Mouse (Mus musculus) liver, adult 2 months (tissue): Measurements from ENCODE around the gene Sidt1. TPM values are rescaled to one million over a fixed set of nuclear protein-coding genes. Genes with fewer than 3 reads are reported as not detected.

Experiments
- DNase-seq: peaks from one replicate; pipeline ENCODE4 v3.0.0-alpha.2; 2011; ENCODE audit warnings: low read depth, low spot score; ENCODE audit errors: extremely low read depth
- H3K27ac ChIP-seq: fragments of 200-500 bp; replicated peaks from 2 replicates; pipeline ENCODE4 v1.5.1; 2012; ENCODE audit warnings: low read depth, mild to moderate bottlenecking, control low read depth, inconsistent platforms, low read length; ENCODE audit not compliant: insufficient read depth
- H3K27me3 ChIP-seq: fragments of 200-500 bp; 2 replicates; pipeline ENCODE4 v1.6.1; 2012; ENCODE audit warnings: mild to moderate bottlenecking, moderate library complexity, low read length, inconsistent platforms; ENCODE audit not compliant: control insufficient read depth, insufficient read depth
- H3K36me3 ChIP-seq: fragments of 200-500 bp; 2 replicates; pipeline ENCODE4 v1.6.1; 2012; ENCODE audit warnings: low read length, inconsistent platforms; ENCODE audit not compliant: control insufficient read depth, insufficient read depth
- H3K4me1 ChIP-seq: fragments of 200-500 bp; 2 replicates; pipeline ENCODE4 v1.6.1; 2011; ENCODE audit warnings: low read length; ENCODE audit not compliant: control insufficient read depth, insufficient read depth
- H3K4me3 ChIP-seq: fragments of 200-500 bp; 2 replicates; pipeline ENCODE4 v1.5.1; 2011; ENCODE audit warnings: low read depth, mild to moderate bottlenecking, control low read depth, low read length, moderate library complexity; ENCODE audit not compliant: insufficient read depth
- H3K79me2 ChIP-seq: fragments of 200-500 bp; 2 replicates; pipeline ENCODE4 v1.6.1; 2012; ENCODE audit warnings: inconsistent platforms, mild to moderate bottlenecking, low read length, moderate library complexity; ENCODE audit not compliant: control insufficient read depth, insufficient read depth
- H3K9ac ChIP-seq: fragments of 200-500 bp; 2 replicates; pipeline ENCODE4 v1.6.1; 2012; ENCODE audit warnings: low read depth, mild to moderate bottlenecking, control low read depth, inconsistent platforms, low read length
- CTCF ChIP-seq: fragments of 200-500 bp; IDR thresholded peaks from 2 replicates; pipeline ENCODE4 v1.5.1; 2011; ENCODE audit warnings: low read depth, low read length, control low read depth
- POLR2A ChIP-seq: fragments of 200-500 bp; IDR thresholded peaks from 2 replicates; pipeline ENCODE4 v1.6.1; 2011; ENCODE audit warnings: low read length, control low read depth; ENCODE audit not compliant: insufficient read depth; ENCODE audit errors: extremely low read depth
- WGBS: fragments of 180-500 bp; shearing (Covaris S2); methylation state at CpG from one replicate; pipeline ENCODE4 v1.1.7; 2018; 5-methylcytosine and 5-hydroxymethylcytosine counted together
- polyA plus RNA-seq: library from polyadenylated mRNA; depleted of rRNA; stranded (reverse); fragments of >200 nt; gene quantifications from 2 replicates; pipeline ENCODE4 v1.2.3, GENCODE M21; 2012
- total RNA-seq: library from RNA; depleted of rRNA; stranded (reverse); fragments of >200 nt; gene quantifications from 2 replicates; pipeline ENCODE4 v1.2.3, GENCODE M21; 2014

Sidt1 gene
- total and polyA plus RNA-seq, 2 experiments = under 0.01 to 0.23 TPM

DNA sequence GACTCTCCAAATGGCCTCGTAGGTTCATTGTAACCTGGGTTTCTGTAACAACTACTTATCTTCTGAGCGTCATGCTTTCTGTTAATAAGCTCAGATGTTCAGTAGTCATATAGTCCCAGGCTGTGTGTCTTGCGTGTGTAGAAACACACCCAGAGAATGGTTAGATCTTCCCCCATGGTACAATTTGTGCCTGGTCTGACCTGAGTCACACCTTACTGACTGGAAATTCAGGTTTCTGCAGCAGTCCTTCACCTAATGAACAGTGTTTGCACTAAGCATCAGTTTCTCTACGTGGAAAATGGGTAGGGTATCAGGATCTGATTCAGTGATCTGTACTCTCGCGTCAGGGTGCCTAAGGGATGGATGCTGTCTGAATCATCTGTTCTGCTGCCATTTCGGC is 100.0 kb downstream of the Sidt1 start:
- Histone ChIP-seq H3K79me2 (no peaks in the 10 kb centered on the region), H3K27ac (no peak overlapping the region), H3K4me1 (no peaks in the 10 kb centered on the region), H3K9ac (no peak overlapping the region), H3K4me3 (no peak overlapping the region), H3K36me3 (no peaks in the 10 kb centered on the region), H3K27me3 (no peaks in the 10 kb centered on the region)
- TF ChIP-seq POLR2A (no peak), CTCF (no peak)
- 84% methylated on average over 7 of the region's 7 CpGs for whole genome bisulfite sequencing
- no peak for DNase-seq

DNA sequence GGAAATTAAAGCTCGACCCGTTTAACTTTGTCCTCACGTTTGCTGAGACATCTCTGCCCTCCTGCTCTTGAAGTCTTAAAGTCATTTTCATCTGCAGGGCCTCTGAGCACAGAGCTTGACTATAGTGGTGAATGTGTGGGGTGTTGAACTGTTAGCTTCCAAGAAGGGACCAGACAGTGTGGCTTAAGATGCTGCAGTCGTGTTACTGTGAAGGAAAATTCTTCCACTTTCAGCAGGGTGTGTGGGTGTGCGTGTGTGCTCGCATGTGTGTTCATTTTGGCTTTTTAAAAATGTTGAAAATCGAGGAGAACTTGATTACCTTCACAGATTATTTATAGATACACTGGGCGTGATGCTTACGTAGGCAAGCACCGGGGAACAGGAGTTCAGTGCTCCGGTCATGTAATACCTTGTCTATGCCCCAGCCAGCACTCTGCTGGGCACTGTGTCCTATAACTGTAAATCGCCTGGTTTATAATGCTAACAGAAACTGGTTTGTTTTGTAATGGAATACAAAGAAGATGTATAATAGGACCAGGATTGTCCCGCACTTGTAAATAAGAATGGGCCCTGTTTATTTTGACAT is 106.2 kb downstream of the Sidt1 start:
- Histone ChIP-seq H3K27ac (no peak overlapping the region), H3K4me1 (no peaks in the 10 kb centered on the region), H3K27me3 (no peaks in the 10 kb centered on the region), H3K4me3 (no peak overlapping the region), H3K9ac (no peak overlapping the region), H3K79me2 (no peaks in the 10 kb centered on the region), H3K36me3 (no peaks in the 10 kb centered on the region)
- no peak for TF ChIP-seq CTCF
- TF ChIP-seq POLR2A = no peak
- DNase-seq = no peak
- WGBS = 89% methylated on average over 13 of the region's 13 CpGs

DNA sequence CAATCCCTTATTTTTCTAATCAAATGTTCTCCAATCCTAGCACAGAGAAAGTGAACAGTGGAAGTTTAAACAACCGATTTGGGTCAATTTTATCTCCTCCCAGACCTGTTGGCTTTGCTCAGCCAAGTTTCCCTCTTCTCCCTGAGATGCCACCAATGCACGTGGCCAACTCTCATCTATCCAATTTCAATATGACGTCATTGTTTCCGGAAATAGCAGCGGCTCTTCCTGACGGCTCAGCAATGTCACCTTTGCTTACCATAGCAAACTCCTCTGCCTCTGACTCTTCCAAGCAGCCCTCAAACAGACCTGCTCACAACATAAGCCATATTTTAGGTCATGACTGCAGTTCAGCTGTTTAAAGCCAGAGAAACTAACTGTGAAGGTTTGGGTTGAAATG is 111.5 kb downstream of the Sidt1 start:
- H3K36me3 ChIP-seq = peaks cover 9% of the 10 kb centered on the region; the same call in 1 of the 2 replicates
- no peak for DNase-seq
- no peaks in the 10 kb centered on the region for H3K4me1 ChIP-seq
- H3K9ac ChIP-seq = no peak overlapping the region
- H3K4me3 ChIP-seq = no peak overlapping the region
- 60% methylated on average over 6 of the region's 6 CpGs for WGBS
- no peaks in the 10 kb centered on the region for H3K27me3 ChIP-seq
- no peaks in the 10 kb centered on the region for H3K79me2 ChIP-seq
- H3K27ac ChIP-seq = no peak overlapping the region
- TF ChIP-seq POLR2A = no peak
- TF ChIP-seq CTCF = no peak

DNA sequence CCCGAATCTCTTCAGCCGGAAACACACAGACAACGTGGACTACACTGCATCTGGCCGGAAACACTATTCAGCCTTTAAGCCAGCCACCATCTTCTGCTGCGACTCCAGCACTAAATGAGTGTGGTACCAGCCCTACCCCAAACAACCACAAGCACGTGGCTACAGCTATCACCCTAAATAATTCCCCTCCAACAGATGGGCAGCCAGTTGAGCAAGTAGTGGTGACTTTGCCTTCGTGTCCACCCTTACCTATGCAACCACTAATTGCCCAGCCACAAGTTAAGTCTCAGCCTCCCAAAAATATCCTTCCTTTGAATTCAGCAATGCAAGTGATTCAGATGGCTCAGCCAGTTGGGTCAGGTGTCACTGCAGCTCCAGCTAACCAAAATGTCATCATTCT is 116.6 kb downstream of the Sidt1 start:
- Histone ChIP-seq H3K4me1 (no peaks in the 10 kb centered on the region), H3K4me3 (no peak overlapping the region), H3K27me3 (no peaks in the 10 kb centered on the region), H3K79me2 (no peaks in the 10 kb centered on the region), H3K9ac (no peak overlapping the region), H3K27ac (no peak overlapping the region), H3K36me3 (peaks cover 46% of the 10 kb centered on the region)
- TF ChIP-seq POLR2A = no peak
- TF ChIP-seq CTCF = no peak
- DNase-seq = no peak
- 96% methylated on average over 7 of the region's 7 CpGs for WGBS

DNA sequence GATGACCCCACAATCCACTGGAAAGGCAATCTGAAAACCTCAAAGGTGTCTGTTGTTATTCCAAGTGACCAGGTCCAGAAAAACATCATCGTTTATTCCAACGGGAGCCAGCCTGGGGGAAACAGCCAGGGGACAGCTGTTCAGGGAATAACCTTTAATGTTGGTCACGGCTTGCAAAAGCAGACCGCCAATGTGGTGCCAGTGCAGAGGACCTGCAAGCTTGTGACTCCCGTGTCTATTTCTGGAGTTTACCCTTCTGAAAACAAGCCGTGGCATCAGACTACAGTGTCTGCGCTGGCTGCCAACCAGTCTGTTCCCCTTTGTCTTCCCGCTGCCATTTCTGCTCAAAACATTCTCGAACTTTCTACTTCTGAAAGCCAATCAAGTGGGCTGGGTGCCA is 117.5 kb downstream of the Sidt1 start:
- H3K36me3 ChIP-seq = peaks cover 47% of the 10 kb centered on the region
- H3K9ac ChIP-seq = no peak overlapping the region
- 95% methylated on average over 9 of the region's 9 CpGs for WGBS

DNA sequence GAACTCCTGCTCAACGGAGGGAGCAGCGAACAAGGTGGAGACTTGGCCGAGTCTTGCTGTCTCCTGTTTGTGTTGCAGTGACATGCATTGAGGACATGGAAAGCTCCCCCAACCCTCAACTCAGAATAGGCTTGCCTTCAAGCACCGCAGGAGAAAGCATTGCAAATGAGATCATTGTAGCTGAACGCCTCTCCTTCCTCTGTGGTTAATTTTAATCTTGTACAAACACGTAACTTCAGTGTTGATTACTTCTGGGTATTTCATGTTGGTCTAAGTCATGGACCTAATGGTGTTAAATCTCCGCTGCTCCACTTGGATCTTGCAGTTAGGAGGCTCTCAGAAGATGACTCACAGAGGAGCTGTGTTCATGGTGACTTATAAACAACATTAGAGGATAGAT is 120.3 kb downstream of the Sidt1 start:
- DNase-seq = no peak
- H3K36me3 ChIP-seq = peaks cover 63% of the 10 kb centered on the region
- H3K27me3 ChIP-seq = no peaks in the 10 kb centered on the region
- no peaks in the 10 kb centered on the region for H3K4me1 ChIP-seq
- H3K27ac ChIP-seq = no peak overlapping the region
- no peak overlapping the region for H3K4me3 ChIP-seq
- H3K79me2 ChIP-seq = no peaks in the 10 kb centered on the region
- H3K9ac ChIP-seq = no peak overlapping the region
- no peak for TF ChIP-seq CTCF
- TF ChIP-seq POLR2A = no peak
- 97% methylated on average over 7 of the region's 7 CpGs for WGBS

More for the DNA sequence above, 117.5 kb downstream of the Sidt1 start:
- TF ChIP-seq CTCF (no peak), POLR2A (no peak)
- Histone ChIP-seq H3K4me1 (no peaks in the 10 kb centered on the region), H3K79me2 (no peaks in the 10 kb centered on the region), H3K27ac (no peak overlapping the region), H3K27me3 (no peaks in the 10 kb centered on the region), H3K4me3 (no peak overlapping the region)
- no peak for DNase-seq
